Mouse (Mus musculus) adrenal gland, adult 18-20 months (tissue): ENCODE data around the gene Prpf8. TPM values are rescaled to one million over a fixed set of nuclear protein-coding genes. Genes with fewer than 3 reads are reported as not detected.

Source experiments
- DNase-seq, 2 experiments: peaks; one replicate each; pipeline ENCODE4 v3.0.0; 2021 to 2022; ENCODE audit warnings: low spot score in 2 of 2
- total RNA-seq, 2 experiments: library from RNA; stranded (reverse); gene quantifications; 1 replicate in 1 of 2; 2 replicates in 1 of 2; pipeline ENCODE4 v1.2.3; 2021

Prpf8 gene
- total RNA-seq, 2 experiments from 2014 or later = 118 to 147 TPM

DNA sequence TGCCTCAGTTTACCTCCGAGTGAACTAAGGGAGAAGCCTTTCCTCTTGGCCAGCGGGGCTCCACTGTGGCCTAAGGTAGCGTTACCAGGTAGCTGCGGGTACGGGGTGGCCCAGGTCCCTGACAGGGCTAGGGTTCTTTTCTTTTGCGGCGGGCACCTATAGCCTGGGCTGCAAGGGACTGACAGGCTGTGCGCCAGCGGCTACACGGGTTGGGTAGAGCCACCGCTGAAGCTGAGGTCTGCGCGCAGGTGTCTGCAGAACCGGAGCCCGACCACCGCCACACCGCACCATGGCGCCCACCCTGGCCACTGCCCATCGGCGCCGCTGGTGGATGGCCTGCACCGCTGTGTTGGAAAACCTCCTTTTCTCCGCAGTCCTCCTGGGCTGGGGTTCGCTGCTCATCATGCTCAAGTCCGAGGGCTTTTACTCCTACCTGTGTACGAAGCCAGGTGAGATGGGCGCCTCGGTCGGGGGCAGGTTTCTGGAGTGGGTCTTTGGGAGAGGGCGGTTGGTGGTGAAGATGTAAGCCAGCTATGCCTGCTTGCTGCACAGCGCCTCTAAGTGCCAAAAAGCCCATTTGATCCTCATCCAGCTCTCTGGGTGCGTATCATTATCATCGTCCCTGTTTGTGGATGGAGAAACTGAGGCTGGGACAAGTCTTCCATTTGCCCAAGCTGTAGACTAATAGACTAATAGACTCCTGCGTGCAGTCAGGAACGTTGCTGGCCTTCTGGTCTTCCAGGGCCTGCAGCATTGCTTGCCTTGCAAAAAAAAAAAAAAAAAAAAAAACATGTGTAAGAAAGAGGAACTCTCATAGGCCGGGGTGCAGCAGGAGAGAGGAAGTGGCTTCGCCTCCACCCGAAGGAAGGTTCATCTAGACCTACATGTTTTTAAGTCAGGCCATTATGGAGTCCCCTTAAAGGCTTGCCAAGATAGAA lies 46.0 kb downstream of the Prpf8 start:
- DNase-seq = no peak

DNA sequence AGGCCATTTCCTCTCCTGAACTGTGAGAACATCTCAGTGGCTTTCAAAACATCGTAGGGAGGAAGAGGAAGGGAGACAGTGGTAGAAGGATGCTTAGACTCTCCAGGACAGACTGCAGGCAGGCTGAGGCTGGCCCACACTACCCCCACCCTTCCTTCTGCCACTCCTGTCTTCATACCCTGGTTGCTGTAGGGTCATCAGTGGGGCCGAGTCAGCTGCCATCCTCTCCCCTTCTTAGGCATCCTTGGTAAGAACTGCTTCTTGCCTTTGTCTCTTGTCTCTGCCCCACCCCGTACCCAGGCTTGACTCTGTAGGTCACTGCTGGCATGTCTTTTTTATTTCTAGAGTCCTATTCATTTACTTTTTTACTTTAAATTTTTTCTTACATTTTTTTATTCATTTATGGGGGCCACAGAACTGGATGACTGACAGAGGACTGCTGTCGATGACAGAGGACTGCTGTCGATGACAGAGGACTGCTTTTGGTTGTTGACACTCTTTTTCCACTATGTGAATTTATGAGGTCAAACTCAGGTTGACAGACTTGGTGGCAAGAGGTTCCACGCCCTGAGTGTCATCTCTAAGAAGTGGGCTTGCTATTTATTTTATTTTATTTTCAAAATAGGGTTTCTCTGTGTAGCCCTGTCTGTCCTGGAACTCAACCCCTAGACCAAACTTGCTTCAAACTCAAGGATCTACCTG lies 46.8 kb downstream of the Prpf8 start:
- no peak for DNase-seq

DNA sequence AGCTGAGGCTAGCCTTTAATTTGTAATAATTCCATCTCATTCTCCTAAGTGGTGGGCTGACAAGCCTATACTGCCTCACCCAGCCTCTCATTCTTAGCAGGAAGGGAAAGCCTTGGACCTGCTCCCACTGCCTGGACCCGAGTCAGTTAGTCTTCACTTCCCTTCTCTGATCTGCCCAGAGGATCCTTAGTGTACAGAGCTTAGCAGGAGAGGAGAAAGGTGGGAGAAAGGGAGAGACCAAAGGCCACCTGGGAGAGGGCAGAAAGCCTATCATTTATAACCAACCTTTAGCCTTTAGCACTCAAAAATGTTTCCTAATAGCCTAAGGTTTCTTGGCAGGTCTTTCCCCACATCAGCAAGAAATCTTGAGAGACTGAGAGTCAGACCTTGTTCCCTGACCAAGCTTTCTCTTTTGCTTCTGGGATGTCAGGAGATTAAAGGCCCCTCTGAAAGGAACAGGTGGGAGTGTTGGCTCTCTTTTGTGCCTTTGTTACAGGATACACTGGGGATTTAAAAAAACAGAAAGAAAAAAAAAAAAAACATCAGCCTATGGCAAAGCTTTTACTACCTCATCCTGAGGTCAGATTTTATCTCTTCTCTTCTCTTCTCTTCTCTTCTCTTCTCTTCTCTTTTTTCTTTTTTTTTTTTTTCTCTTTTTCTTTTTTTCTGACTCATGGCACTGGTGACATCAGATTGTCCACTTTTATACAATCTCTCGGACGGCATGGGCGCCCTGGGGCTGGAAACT lies 47.8 kb downstream of the Prpf8 start:
- DNase-seq = no peak

DNA sequence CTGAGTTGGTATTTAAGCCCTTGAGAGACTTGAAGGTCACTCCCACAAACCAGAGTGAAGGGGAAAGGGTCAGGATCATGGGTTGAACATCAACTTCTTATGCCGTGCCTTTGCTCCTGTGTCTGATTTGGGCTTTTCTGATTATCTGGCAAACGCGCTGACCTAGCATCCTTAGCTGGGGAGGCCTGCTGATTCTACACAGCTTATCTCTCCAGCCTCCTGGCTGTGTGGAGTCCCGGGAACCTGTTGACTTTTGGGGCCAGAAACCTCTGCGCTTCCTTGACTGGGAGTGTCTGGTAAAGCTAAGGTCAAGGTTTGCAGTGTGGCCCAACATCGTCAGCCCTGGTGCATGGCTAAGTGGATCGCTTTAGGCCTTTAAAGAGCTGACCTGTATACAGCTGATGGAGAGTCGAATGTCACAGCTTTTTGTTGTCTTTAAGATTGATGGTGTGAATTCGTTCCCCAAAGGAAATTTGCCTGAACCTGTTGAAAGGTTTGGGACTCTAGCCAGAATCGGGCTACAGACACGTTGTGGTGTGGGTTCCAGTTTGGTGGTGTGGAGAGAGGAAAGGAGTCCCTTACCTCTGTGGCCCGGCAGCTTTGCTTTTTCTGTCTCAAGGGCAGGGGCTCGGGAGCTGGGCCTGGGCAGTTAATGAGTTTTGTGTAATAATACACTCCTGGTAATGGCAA lies 48.6 kb downstream of the Prpf8 start:
- no peak for DNase-seq

DNA sequence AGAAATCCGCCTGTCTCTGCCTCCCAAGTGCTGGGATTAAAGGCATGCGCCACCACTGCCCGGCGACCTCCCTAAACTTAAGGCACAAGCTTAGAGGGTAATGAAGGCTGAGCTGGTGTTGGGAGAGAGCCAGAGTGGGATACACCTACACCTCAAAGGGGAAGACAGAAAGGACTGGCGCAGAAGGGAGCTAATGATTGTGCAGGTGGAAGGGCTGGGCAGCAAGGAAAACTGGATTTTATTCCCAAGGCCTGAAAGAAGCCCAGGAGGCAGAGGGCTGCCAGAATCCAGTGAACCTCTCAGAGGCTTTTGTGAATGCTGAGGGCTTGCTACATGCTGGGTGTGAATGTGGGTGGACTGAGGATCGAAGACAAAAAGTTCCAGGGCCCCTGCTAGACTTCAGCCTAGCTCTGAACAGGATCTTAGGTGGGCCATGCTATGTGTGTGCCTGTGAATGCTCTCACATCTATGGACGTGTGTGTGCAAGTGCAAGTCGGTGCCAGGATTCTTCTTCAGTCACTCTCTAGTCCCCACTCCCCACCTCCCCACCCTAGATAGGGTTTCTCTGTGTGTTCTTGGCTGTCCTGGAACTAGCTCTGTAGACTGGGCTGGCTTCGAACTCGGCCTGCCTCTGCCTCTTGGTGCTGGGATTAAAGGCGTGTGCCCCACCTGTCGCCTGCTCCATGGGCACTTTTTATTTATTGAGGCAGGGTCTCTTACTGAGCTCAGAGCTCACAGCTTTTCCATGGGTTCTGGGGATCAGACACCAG lies 49.8 kb downstream of the Prpf8 start:
- DNase-seq = no peak

DNA sequence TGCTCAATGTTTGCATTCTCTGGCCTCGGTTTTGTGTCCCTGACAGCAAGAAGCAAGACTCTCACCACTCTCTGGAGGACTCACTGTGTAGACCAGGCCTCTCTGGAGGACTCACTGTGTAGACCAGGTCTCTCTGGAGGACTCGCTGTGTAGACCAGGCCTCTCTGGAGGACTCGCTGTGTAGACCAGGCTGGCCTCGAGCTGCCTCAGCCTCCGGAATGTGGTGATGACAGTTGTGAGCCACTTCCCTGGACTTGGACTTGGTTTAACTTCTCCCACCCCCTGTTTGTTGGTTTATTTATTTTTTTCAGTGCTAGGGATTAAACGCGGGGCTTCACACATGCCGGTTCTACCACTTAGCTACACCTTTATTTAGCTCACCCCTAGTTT lies 50.4 kb downstream of the Prpf8 start:
- no peak for DNase-seq

DNA sequence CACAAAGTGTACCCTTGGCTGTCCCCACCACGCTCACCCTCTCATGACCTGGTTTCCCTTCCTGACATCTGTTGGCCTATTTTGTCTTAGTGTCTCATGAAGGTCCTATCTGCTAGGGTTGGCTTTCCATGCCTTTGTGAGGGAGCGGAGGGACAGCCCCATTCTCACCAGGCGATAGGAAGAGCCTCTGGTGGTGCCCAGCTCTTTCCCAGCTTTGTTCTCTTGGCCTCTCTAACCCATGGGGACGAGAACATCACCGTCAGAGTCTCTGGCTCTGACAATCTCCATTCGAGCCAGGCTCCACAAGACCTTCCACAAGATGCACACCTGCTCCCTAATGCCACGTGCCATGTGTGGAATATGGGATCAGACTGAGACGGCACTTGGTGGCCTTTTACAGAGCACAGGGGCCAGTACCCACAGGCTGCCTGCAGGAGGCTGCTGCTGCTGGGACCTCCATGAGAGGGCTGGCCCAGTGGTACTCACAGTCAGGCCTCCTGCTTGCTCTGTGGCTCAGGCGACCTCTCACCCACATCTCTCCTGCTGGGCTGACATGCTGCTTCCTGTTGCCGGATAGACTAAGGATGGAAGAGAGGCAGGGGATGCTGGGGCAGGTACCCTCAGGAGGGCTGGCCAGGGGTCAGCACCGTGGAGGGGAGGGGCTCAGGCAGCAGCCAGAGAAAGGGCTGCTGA lies 51.0 kb downstream of the Prpf8 start:
- no peak for DNase-seq

DNA sequence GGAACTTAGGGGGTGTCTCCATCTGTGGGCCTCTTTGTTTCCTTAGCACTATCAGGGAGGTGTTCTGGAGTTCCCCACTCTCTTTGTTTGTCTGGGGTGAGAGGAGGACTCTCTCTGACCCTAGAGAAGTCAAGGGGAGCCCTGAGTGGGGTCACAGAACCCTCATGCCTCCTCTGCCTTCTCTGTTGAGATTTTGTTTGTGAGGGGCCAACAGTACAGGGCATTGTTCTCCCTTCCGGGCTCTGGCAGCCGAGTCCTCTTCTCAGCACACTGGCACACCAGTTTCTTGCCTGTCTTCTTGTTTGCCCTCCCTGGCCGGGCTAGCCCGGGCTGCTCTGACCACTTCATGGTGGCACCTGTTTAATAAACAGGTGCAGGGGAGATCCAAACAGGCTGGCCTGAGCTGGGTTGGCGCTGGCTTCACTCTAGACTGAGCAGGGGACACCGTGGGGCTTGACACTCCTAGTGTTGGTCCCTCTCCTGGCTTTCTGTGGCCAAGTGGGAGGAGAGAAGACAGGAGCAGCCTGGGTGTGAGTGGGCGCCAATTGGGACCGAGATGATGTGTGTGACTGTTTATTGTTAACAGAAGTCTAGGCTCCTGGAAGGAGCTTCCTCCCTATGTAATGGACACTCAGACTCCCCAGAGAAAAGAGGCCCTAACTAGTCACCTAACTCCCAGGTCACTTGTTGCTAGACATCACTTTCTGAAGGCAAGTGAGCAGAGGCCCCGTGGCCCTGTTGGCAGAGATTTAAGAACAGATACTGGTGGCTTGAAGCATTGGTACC lies 51.8 kb downstream of the Prpf8 start:
- DNase-seq = no peak

DNA sequence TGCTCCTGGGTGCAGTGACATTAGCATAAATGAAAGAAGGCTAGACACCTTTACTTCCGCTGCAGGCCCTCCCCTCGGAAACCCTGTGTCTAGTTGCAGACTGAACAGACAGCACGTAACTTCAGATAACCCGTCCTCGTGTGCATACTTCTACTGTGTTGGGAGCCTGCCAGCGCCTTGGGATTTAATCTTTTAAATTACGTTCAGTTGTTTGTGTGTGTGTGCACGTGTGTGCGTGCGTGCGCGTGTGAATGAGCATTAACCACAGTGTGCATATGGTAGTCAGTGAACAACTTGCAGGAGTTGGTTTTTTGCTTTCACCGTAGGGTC lies 52.3 kb downstream of the Prpf8 start:
- no peak for DNase-seq

DNA sequence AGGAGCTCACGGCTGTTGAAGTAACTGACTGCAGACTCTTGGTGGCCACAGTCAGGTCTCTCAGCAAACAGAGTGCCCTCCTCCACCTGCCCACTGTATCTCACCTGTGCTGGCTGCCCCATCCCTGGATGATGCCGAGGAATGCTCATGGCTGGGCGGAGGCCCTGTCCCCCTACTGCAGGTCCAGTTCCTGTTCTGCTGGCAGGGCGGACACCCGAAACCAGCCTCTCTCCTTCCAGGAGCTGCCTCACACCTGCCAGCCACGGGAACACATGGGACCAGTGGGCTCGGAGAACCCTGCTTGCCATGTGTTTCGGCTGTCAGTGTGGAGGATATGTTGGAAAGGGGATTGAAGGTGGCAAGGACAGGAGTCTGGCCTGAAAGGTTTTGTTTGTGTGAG lies 53.6 kb downstream of the Prpf8 start:
- no peak for DNase-seq

DNA sequence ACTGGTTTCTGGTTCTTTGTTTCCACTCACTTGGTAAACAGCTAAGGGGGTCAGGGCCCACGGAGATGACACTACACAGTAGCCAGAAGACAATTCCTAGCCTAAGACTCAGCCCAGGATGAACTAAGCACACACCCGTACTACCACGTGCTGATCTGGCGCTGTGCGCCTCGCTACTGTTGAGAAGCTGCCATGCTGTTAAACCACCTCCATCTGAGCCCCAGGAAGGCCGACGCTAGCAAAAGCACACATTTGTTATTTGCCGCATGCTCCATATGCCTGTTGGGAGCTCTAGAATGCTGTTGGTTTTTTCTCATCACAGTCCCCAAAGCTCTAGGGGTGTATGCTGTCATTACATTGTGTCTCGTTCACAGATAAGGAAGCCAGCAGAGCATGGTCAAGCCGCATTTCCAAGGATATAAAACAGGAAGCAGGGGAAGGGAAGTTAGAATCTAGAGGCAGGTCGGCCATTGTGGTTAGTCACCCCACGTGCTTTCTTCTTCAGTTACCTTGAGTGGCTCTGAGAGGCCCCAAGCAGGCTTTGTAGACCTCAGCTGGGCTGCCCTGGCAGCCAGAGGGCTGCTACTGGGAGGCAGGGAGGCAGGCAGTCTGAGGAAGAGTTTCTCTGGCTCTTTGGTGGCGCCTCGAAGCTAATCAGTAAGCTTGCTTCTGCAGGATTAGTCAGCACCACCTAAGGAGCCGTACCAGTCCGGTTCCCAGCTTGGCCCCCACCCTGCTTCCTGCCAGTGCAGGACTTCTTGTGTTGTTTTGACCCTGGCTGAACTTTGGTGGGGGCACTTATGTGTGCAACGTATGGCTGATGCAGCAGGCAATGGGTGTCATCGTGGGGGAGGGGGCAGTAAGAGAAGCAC lies 54.3 kb downstream of the Prpf8 start:
- DNase-seq = no peak

DNA sequence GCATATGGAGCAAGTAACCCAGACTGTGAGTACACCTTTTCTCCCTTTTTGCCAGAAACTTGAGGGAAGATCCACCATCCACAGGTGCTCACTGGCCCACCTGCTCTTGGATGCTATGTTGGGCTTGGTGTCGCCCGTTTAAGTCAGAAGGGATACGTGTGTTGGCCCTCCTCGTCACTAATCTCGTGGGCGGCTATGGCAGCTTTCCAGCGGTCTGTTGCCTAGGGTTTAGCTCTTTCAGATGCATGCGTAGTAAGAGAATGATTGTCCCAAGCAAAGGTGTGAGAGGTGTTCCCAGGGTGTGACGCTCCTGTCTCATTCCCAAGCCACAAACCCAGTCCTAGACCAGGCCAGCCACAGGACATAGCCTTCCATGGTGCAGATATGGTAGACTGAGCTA lies 58.1 kb downstream of the Prpf8 start:
- DNase-seq = no peak

DNA sequence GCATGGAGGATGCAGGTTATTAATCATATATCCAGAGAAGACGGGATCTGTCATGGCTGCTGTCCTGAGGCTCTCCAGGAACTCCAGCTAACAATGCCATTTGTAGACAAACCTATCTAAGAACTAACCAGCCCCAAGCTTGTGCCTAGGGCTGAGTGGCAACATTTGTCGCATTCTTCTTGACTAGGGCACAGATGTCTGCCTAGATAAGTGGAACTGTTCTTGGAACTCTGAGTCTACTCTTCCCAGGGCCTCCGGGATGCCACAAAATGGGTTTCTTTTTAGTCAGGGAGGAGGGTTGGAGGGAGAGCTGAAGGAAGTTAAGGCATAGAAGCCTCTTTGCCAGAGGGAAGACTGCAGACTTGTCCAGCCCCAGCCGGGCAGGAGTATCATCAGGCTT lies 59.4 kb downstream of the Prpf8 start:
- DNase-seq = no peak

DNA sequence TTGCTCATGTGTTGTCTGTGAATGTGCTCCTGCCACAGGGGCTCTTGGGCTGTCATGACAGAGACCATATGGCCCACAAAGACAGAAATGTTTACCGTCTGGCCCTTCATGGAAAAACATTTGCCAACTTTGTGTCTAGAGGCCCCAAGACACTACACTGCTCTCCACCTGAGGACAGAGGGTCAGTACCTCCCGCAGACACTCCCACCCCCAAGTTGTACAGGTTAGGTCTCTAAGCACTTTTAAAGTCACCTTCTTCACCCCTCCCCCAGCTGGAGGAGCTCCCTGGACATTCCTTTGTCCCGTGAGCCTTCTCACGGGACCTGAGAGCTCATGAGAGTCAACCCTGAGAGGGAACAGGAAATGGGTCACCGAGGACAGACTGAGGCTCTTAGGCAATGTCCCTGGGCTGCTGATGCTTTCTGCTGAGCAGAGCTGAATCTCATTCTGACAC lies 63.1 kb downstream of the Prpf8 start:
- no peak for DNase-seq

DNA sequence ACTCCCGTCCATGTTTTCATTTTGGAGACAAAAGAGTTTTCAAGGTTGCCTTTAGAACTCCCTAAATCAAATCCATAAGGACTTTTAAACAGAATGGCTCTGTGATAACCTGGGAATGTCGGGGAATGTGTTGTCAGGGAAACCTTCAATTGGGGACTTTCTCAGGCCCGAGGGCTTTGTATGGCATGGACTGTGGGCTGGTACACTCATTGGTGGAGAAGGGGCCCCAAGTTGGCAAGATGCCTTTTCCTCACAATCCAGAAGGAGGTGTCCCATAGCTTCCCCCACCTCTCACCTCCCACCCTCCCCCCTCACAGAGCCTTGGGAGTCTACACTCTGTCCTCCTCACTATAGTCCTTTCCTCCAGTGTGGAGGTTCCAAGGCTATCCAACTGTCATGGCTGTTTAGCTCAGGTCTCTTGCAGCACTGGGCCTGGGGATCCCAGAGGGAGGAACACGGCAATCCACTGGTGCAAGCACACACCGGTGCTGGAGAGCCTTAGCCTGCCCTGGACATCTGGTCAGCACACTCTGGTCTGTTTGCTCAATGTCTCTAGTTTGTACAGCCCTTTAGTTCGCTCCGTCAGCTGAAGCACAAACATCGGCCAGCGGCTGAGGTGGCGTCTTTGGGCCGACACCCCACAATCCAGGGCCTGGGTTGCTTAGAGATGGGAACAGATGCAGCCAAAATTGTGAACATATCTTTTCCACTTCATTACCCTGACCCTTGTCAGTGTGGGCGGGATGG lies 63.8 kb downstream of the Prpf8 start:
- DNase-seq = no peak

DNA sequence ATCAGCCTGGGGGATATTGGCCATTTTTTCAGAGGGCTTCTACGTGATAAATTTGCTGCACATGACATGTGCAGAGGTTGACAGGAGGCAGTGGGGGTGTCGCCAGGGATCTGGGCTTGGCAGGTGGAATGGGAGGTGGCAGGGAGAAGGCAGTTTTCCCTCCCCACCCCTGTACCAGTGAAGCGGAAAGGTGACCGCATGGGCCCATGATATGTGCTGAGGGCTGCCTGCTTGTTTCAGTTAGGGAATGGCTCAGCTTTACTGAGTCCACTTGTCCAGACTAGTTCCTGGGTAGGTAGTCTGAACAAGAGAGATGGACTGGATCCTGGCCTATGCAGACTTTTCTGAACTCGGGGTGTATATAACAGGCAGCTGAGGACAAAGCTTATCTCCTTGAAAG lies 64.7 kb downstream of the Prpf8 start:
- DNase-seq = no peak

DNA sequence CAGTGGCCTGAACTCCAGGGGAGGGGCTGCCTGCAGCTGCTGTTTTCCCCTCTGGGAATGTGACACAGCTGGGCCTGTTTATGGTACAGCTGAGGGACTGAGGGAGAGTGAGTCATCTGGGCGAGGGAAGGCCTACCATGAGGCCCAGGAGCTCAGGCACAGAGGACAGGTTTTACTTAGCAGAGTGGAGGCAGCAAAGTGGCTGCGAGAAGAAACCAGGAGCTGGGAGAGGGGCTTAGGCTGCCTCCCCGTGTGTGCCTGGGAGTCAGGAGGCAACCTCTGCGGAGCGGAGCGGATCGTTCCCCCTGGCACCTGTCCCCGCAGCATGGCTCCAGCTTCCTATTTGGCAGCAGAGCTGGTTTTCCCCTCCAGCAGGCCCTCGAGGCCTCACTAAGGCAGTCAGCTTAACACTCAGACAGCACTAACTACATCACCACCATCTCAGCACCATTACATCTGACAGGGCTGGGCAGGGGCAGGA lies 65.4 kb downstream of the Prpf8 start:
- no peak for DNase-seq
